Mouse (Mus musculus) c-Kit-positive CD71-positive TER-119-positive erythroid progenitor cells, embryonic 14.5 days (primary cell): Measurements from ENCODE around the gene Slc41a2.

Experiments
- DNase-seq: peaks from one replicate; pipeline ENCODE4 v3.0.0-alpha.2; 2013; ENCODE audit warnings: low spot score

The Slc41a2 gene

DNA sequence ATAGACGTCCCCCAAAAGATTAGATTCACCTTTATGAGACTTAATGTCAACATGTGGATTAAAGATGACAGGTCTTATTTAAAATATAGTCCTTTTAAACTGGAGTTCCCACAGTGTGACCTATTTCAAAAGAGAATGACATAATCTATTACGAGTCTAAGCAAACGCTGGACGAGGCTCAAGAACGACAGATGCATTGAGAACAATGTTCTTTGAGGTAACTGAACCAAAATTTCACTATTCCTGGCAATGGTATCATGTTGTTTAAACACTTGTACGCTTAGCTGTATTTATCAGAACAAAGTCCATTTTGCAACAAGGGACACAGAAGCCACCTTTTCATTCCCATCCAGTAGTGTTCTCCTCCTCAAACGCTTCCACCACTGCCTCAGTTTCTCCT, 27.3 kb downstream of the Slc41a2 start:
- no peak for DNase-seq

DNA sequence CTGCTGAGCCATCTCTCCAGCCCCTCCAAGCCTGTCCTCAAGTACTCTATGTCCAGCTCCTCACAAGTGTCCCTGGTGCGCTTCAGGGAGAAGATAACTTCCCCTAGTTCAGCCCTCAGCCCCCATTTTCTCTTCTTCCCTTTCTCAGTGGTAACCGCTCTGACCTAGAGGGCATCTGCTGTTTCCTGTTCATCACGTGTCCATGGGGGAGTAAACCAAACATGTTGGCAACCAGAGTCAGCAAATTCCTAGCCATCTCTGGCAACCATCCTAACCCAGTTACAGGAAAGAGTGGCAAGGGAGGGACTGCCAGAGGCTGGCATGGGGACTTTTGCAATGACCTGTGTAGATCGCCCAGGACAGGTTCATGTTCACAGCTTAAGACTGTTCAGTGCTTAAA, 36.0 kb downstream of the Slc41a2 start:
- no peak for DNase-seq

DNA sequence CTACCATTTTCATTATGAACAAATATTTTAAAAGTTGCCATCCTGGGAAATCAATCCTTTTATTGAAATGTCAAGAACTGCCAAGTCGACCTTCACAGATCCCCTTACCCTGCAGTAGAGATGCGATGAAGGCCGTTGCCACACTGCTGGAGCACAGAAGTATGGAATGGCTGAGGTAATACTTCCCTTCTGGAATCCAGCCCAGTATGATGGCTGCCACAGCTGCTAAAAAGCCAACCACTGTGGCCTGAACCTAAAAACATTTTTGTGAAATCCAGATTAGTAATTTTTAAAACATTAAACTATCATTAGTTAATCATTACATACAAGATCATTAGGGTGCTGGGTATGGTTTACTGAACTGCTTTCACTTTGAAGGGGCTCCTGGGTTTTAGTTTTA, 36.6 kb downstream of the Slc41a2 start:
- DNase-seq = no peak

DNA sequence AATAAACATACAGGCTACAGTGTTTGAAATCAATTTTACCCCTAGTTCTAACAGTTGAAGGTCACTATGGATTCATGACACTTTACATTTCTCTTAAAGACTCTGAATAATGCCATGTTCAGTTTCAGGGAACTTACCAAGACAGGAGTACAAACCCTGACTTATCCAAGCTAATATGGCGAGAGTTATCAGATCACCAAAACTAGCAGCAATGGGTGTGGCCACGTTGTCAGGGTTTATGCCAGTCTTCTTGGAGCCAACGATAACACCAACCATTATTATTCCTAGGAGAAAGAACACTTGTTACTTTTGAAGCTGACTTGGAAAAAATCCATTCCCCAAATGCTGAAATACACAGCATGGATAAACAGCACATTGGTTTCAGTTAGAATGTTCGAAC, 40.7 kb downstream of the Slc41a2 start:
- peak; percentile 38 for DNase-seq

DNA sequence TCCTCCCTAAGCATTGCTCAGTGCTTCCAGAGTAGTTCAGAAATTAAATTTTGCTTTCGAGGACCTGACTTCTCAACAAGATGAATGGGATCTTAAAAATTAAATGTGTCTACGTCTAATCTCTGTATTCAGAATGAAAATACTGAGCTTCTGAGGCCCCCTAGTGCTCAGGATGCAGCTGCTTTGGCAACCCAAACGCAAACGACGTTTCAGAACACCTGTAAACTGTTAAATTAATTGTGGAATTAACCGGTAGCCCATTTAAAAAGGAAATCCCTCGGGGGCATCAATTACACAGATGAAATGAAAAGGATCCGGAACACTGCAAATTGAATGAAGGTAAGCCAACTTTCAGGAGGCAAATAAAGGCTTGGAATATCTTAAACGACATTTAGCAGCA, 42.9 kb downstream of the Slc41a2 start:
- no peak for DNase-seq

DNA sequence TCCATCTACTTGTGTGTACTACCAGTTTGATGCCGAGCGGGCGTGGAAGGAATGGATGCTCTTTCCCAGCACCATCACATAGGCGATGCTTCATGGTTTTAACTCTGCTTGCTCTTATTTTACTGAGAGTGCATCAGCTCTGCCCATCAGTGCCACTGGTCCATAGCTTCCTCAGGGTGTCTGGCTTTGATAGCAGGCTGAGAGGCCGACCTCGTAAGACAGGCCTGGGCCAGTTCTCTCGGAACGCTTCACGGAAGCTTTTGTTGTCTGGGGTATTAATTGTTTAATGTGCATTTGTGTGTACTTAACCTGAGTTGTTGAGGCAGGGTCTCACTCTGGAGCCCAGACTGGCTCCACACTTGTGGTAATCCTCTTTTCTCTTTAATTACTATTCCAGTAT, 44.3 kb downstream of the Slc41a2 start:
- no peak for DNase-seq

DNA sequence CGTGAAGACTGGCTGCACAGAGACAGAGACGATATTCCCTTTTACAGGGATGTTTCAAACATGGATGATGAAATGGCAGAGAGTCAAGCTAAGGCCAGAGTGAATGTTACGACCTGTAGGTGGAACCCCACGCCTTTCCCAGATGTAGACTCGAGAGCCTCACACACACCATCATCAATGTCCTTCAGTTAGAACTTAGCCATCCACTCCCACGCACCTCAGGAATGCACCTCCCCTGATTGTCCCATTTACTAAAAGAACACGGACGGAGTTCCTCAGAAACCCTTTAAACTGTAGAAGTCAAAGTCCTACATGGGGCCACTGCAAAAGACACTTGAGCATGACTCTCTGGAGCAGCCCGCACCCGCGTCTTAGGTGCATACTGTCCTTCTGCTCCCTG, 46.0 kb downstream of the Slc41a2 start:
- no peak for DNase-seq

DNA sequence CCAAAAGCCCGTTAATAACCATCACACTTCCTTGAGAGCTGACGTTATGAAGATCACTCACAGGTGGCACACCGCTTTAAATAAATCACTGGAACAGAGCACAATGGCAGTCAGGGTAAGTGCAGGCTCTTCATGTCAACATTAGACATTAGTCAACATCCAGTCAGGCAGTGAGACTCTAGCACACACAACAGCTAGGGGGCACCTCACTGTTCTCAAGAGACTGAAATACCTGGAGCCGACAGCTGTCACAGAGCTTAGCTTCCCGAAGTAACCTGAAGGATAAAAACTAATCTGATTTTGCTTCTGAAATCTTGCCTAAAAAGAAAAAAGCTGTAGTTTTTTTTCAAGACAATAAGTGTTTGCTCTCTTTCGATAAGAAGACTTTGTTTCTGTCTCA, 49.9 kb downstream of the Slc41a2 start:
- DNase-seq = no peak

DNA sequence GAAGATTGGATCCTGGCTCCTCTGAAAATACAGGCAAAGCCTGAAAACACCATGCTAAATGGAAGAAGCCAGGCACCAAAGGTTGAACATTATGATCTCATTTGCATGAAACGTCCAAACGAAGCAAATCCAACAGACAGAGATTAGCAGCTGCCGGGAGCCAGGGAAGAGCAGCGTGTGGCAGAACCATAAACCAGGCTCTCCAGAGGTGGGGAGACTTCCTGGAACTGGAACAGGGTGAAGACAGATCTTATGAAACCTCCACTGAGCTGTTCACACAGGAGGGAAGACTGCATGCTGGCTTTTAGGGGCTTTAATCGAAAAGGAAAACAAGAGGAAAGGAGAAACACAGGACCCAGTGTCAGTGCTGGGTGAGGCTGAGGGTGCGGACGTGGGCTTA, 51.3 kb downstream of the Slc41a2 start:
- no peak for DNase-seq

DNA sequence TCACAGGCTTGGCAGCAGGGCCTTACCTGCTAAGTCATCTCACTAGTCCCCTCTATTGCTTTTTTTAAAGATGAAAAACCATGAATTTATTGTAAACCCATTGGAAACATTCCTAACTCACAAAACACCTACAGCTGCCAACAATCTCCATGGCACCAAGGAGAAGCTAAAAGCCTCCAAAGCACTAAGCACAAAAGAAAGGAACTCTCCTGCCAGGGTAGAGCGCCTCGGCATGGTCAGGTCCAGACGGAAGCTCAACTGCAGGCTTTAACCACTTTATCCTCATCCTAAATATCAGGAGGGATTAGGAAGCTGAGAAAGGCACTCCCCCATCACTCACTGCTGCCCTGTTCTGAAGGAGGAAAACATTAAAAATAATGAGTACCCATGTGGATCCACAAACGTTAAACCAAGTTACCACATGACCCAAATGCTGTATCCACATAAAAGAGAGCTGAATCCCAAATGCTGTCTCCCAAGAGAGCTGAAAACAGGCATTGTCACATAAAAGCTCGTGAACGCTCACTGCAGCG, 51.9 kb downstream of the Slc41a2 start:
- no peak for DNase-seq

DNA sequence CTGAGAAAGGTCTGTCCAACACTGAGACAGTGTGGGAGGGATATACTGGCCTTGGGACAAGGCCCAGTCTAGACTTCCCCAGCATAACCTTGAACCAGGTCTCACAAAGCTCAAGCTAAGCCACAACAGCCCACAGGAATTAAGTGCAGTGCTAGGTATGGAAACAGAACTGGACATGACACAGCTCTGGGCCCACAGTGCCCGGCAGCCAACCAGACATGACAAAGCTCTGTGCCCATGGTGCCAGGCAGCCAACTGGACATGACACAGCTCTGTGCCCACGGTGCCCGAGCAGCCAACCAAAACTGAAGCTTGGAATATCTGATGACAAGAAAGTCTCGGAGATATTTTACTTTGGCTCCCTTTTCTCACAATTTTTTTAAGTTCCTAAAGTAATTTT, 52.8 kb downstream of the Slc41a2 start:
- no peak for DNase-seq

DNA sequence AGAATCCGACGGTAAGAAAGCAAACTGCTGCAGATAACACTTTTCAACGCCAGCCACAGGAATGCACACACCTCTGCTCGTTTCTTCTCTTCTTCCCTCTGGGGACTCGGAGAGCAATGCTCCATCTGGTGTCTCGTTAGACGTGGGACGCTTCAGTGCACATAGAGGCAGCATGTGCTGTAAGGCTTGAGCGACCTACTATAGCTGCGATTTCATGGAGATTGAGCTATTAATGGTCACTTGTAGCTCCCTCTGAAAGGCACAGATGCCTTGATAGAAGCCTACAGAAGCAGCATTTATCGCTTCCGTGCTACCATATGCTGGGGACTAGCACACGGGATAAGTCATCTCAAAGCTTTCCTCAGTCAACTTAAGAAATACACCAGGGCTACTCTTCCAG, 71.0 kb downstream of the Slc41a2 start:
- no peak for DNase-seq

DNA sequence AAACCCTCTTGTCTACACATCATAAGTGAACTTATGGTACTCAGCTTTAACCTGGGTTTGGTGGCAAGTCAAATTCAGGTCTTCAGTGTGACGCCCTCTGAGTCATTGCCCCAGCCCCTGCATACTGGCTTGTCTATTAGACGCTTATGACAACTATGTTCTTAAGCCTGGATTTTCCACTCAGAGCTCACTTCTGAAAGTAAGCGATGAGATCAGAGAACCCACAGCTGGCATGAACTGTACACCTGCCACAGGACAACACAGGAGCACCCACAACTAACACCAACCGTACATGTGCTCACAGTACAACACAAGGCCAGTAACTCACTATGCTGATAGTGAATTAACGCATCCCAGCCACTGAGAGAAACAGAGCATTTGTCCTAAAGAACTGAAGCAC, 71.4 kb downstream of the Slc41a2 start:
- DNase-seq = no peak

DNA sequence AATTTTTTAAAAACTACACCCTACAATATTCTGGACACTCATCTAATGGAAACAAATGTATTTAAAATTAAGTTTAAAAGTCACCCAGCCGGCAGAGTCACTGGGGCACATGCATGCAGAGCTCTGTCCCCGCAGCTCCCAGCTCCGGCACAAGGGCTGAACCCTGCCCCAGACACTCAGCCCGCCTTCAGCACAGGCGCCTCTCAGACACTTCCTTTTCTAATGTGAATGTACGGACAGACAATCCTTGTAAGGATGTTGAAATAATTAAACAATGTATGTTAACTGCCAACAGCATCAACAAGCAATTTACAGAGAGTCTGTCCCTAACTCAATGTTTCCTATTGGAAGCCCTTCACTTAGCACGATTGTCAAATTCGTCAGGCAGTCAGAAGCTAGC, 73.0 kb downstream of the Slc41a2 start:
- DNase-seq = no peak

DNA sequence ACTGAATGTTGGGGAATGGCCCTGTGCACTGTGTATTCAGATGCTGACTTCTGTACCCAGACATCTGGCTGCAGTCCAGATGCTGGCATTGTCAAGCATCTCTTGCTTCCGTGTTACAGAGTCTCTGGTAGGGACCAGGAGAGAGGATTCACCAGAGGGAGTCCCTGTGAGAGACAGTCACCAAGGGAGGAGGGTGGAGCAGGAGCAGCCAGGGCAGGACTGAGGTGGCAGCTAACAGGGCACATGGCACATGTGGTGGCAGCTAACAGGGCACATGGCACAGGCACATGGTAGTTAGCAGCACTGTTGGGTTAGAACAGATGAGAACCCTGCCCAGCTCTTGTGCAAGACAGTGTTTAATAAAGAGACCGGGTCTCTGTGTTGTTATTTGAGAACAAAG, 73.6 kb downstream of the Slc41a2 start:
- DNase-seq = no peak

DNA sequence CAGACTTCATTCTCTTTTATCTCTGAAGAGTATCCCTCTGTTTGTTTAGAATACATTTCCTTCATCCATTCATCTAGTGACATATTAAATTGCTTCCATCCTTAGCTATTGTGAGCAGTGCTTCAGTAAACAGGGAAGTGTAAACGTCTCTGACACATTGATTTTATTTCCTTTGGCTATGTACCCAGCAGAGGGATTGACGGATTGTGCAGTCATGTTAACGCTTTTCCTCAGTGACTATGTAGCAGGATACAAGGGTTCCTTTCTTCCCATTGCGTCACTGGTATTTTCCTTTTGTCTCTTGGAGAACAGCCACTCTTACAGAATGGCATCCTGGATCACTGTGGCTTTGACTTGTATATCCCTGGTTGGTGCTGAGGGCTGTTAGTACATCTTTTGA, 76.4 kb downstream of the Slc41a2 start:
- DNase-seq = no peak

DNA sequence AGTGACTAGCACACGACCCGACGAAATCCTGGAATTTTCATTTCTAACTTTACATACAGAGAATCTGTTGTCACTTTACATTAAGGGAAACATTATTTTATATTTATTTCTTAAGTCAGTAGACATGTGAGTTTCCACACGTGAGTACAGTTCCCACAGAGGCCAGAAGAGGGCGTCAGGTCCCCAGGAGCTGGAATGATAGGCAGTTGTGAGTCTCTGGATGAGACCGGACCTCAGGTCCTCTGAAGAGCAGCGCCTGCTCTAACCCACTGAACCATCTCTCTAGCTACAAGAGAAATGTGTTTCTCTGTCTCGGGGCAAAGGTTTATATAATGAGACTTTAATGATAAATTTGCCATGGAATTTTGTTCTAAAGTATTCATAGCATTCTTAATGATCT, 86.3 kb downstream of the Slc41a2 start:
- peak; percentile 11 for DNase-seq

DNA sequence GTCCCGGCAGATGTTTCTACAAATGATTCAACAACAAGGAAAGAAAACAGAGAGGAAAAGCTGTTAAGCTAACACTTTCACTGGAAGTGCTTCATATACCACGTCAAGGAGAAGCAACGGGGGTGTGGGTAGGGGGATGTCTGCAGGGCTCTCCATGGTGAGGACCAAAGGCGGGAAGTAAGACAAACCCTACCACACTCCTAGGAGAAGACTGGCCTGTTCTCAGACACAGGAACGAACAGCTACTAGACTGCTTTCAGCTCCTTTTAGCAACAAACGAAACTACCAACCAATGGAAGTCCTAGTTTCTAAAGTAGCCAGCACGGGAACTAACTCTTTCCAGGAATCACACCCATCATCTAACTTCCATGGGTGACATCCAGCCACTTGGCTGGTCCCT, 89.6 kb downstream of the Slc41a2 start:
- no peak for DNase-seq

DNA sequence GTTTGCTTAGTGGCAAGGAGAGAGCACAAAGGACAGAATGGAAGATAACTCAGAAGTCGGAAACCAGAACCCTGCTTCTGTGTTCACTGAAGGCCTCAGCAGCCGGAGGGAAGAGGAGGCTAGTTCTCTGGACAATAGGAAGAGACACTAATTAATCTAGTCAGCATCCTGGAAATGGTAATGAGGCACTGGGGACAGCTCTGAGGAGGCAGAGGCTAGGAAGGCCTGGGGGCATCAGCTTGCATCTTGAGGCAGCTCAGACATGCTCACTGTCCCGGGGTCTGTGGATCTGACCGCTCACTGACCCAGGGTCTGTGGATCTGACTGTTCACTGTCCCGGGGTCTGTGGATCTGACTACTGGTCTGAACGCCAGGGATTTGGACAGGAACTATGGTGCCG, 92.0 kb downstream of the Slc41a2 start:
- no peak for DNase-seq

DNA sequence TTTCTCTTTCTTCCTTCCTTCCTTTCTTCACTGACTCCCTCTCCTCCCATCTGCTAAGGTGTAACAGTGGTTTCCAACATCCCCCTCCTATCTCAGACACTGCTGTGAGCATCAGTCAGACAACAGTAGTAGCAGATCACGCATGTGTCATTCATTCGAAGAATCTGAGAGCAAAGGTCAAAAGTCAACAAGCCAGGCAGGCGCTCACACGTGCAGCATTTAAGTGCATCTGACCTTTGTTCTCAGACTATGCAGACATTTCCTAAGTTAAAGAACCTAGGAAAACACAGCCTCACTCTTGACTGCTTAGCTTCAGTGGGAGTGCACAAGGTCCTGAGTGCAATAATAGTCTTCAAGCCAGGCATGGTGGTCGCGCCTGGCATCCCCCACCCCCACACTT, 93.6 kb downstream of the Slc41a2 start:
- DNase-seq = no peak

DNA sequence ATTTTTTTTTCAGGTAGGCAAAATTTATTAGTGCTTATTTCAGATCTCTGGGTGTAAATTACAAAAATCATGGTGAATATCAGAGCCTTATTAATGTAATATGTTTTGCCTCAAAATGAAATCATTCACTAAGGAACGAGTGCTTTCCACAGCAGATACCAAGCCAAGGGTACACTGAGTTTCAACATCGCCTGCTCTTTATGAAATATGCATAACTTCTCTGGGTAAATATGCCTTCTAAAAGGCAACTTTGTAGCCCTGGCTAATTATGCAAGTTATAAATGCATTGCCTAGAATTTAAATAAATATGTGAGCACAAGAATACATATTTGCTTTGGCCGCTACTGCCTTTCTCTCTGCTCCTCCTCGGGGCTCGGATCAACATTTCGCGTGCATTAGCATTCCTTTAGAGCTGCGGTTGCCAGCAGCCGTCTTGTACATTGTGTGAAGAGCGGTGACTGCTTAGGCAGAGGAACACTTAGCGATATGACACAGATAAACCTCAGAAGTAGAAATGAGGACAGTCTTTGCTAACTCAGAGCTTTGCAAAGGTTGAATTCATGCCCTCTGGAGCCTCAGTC, 95.5 kb downstream of the Slc41a2 start:
- DNase-seq = no peak

DNA sequence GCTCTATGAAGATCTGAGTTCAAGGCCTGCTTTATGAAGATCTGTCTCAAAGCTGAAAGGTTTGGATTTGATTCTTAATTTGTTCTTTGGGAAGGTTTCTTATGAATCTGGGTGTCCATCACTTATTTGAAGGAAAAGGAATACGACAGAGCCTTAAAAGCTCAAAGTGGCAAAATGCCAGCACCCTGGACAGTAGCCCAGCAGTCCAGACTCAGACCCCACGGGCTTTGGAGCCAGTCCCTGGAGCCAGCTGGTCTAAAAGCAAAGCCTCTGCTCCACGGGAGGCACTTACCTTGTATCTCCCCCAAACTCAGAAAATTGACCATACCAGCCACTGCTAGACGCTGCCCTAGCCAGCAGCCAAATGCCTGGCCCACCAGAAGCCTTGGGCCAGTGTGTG, 103.3 kb downstream of the Slc41a2 start:
- no peak for DNase-seq

DNA sequence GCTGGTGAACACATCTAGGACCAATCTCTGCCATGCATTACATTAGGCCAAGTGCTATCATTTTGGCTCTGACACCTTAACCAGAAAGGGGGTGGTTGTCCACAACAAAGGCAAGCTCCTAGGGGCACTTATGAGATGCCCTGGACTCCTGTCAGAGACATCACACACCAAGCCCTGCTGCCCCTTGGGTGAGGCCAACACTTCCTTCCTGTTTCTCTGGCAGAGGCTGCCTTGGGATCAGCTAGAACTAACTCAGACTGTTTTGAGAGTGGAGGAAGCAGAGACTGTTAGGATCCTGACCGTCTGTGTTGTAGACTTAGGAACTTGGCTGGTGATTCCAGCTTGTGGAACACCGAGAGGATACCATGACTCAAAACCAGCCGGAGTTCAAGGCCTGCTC, 103.7 kb downstream of the Slc41a2 start:
- DNase-seq = no peak

DNA sequence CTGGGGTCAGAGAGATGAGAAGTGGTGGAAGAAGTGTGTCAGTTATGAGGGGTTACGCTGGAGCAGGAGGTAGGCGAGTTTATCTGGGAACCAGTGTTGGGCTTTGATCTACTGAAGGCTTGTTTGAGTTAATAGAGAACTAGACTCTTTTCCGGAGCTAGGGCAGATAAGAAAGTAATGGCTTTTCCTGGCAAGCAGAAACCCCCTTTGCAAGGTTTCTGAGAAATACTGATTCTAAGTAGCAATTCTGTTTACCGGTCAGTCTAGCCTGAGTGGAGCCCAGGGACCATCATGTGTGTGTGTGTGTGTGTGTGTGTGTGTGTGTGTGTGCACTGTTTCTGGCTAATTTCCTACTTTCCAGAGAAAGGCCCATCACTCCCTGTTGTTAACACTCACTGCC, 109.1 kb downstream of the Slc41a2 start:
- no peak for DNase-seq

DNA sequence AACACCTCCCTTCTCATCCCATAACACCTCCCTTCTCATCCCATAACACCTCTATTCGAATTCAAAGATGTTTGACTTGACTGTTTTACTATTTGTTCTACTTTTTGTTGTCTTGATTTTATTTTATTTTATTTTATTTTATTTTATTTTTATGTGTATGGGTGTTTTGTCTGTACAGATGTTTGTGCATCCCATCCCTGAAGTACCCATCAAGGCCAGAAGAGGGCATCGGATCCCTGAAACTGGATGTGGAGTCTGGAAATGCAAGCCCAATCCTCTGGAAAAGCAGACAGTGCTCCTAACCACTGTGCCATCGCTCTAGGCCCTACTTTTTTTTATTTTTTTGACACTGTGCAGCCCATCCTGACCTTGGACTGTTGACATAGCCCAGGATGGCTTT, 112.7 kb downstream of the Slc41a2 start:
- DNase-seq = peak; percentile 9
